Mouse (Mus musculus) heart, embryonic 13.5 days (tissue): ENCODE results near the gene Psmb8. TPM values are rescaled to one million over a fixed set of nuclear protein-coding genes. Genes with fewer than 3 reads are reported as not detected.

Experiments used
- ATAC-seq: fragments of 200-750 bp; cut with Nextera tagmentation; 2 replicates; pipeline ENCODE4 v1.8.0; 2017; ENCODE audit warnings: moderate TSS enrichment; ENCODE audit not compliant: insufficient number of reproducible peaks, low FRiP score, low TSS enrichment; ENCODE audit errors: extremely low read depth
- H3K27ac ChIP-seq: fragments of 300-500 bp; sonication (generic); replicated peaks from 2 replicates; pipeline ENCODE4 v1.5.1; 2015; ENCODE audit warnings: moderate library complexity, mild to moderate bottlenecking, inconsistent platforms
- H3K27me3 ChIP-seq: fragments of 300-500 bp; sonication (generic); replicated peaks from 2 replicates; pipeline ENCODE4 v1.6.1; 2015; ENCODE audit warnings: mild to moderate bottlenecking, inconsistent platforms
- H3K36me3 ChIP-seq: fragments of 300-500 bp; sonication (generic); 2 replicates; pipeline ENCODE4 v1.6.1; 2015; ENCODE audit warnings: mild to moderate bottlenecking, inconsistent platforms
- H3K4me1 ChIP-seq: fragments of 300-500 bp; sonication (generic); 2 replicates; pipeline ENCODE4 v1.6.1; 2015; ENCODE audit warnings: inconsistent platforms
- H3K4me2 ChIP-seq: fragments of 300-500 bp; sonication (generic); 2 replicates; pipeline ENCODE4 v1.6.1; 2015; ENCODE audit warnings: inconsistent platforms, mild to moderate bottlenecking, moderate library complexity
- H3K4me3 ChIP-seq: fragments of 300-500 bp; sonication (generic); 2 replicates; pipeline ENCODE4 v1.5.1; 2015; ENCODE audit warnings: moderate library complexity, mild to moderate bottlenecking, inconsistent platforms
- H3K9ac ChIP-seq: fragments of 300-500 bp; sonication (generic); 2 replicates; pipeline ENCODE4 v1.6.1; 2015; ENCODE audit warnings: inconsistent platforms, mild to moderate bottlenecking, moderate library complexity
- H3K9me3 ChIP-seq: fragments of 300-500 bp; sonication (generic); 2 replicates; pipeline ENCODE4 v1.6.1; 2016; ENCODE audit warnings: inconsistent platforms
- WGBS: fragments of 180-500 bp; shearing (Covaris S2); methylation state at CpG from one replicate; pipeline ENCODE4 v1.1.7; 2015; ENCODE audit warnings: mixed read lengths; 5-methylcytosine and 5-hydroxymethylcytosine counted together
- polyA plus RNA-seq: library from polyadenylated mRNA; unstranded; fragments of >200 nt; fragmentation: Nextera tagmentation; extraction: Ambion mirVana; gene quantifications from 2 replicates; pipeline ENCODE4 v1.2.1, GENCODE M21; 2015

Psmb8 gene
- polyA plus RNA-seq, 1 experiment from 2014 or later, result 4.3 TPM

GRCm38 (mm10) chr17:34194723-34195122 lies 2.8 kb upstream of the Psmb8 start:
- no peak overlapping the region for H3K4me2 ChIP-seq
- 75% methylated on average over 4 of the region's 4 CpGs for WGBS
- H3K27ac ChIP-seq, result no peak overlapping the region
- peaks cover 10% of the 10 kb centered on the region for H3K4me1 ChIP-seq
- no peaks in the 10 kb centered on the region for H3K9me3 ChIP-seq
- H3K4me3 ChIP-seq, result no peak overlapping the region
- H3K36me3 ChIP-seq, result no peaks in the 10 kb centered on the region
- H3K9ac ChIP-seq, result no peak overlapping the region
- peaks cover 99% of the 10 kb centered on the region for H3K27me3 ChIP-seq
- ATAC-seq, result no peak

DNA sequence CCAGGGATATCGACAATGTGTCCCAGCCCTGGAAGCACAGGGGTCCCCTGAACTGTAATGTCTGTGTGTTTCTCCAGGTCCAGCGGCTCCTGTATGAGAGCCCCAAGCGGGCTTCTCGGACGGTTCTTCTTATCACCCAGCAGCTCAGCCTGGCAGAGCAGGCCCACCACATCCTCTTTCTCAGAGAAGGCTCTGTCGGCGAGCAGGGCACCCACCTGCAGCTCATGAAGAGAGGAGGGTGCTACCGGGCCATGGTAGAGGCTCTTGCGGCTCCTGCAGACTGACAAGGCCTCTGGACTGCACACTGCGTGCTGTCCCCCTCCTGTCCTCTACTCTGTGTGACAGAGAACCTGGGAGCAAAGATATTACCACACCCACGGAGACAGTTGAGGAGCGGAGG lies 1.0 kb upstream of the Psmb8 start:
- Histone ChIP-seq H3K9ac (no peak overlapping the region), H3K36me3 (no peaks in the 10 kb centered on the region), H3K27me3 (peaks cover 99% of the 10 kb centered on the region), H3K4me2 (no peak overlapping the region), H3K4me3 (no peak overlapping the region), H3K27ac (no peak overlapping the region), H3K4me1 (peaks cover 10% of the 10 kb centered on the region), H3K9me3 (no peaks in the 10 kb centered on the region)
- ATAC-seq, result no peak
- WGBS, result 23% methylated on average over 12 of the region's 12 CpGs

- H3K4me3 ChIP-seq, result peak overlapping the region; percentile 58
- peak overlapping the region; percentile 71 for H3K9ac ChIP-seq
- no peak for ATAC-seq
- H3K36me3 ChIP-seq, result no peaks in the 10 kb centered on the region
- peaks cover 10% of the 10 kb centered on the region for H3K4me1 ChIP-seq
- no peaks in the 10 kb centered on the region for H3K9me3 ChIP-seq
- 2% methylated on average over 32 of the region's 32 CpGs for WGBS
- peaks cover 92% of the 10 kb centered on the region for H3K27me3 ChIP-seq
- peak overlapping the region; percentile 70 for H3K4me2 ChIP-seq
- no peak overlapping the region for H3K27ac ChIP-seq
Observed at GRCm38 (mm10) chr17:34197904-34198520, 491 bp downstream of the Psmb8 start.

- whole genome bisulfite sequencing, result 10% methylated on average over 11 of the region's 11 CpGs
- peak overlapping the region; percentile 58 for H3K4me3 ChIP-seq
- H3K9ac ChIP-seq, result peak overlapping the region; percentile 71
- peak overlapping the region; percentile 70 for H3K4me2 ChIP-seq
- H3K27me3 ChIP-seq, result peaks cover 92% of the 10 kb centered on the region
- no peaks in the 10 kb centered on the region for H3K9me3 ChIP-seq
- ATAC-seq, result no peak
- H3K27ac ChIP-seq, result no peak overlapping the region
- no peaks in the 10 kb centered on the region for H3K36me3 ChIP-seq
- H3K4me1 ChIP-seq, result peaks cover 10% of the 10 kb centered on the region
Observed at GRCm38 (mm10) chr17:34198521-34198912, 996 bp downstream of the Psmb8 start.

GRCm38 (mm10) chr17:34199050-34199619 lies 1.6 kb downstream of the Psmb8 start:
- 59% methylated on average over 12 of the region's 12 CpGs for WGBS
- H3K4me3 ChIP-seq, result no peak overlapping the region

GRCm38 (mm10) chr17:34200047-34200446 lies 2.5 kb downstream of the Psmb8 start:
- no peak overlapping the region for H3K4me2 ChIP-seq
- H3K27ac ChIP-seq, result no peak overlapping the region
- no peak overlapping the region for H3K4me3 ChIP-seq
- H3K9me3 ChIP-seq, result no peaks in the 10 kb centered on the region
- H3K27me3 ChIP-seq, result peaks cover 87% of the 10 kb centered on the region
- WGBS, result 81% methylated on average over 10 of the region's 10 CpGs
- no peaks in the 10 kb centered on the region for H3K36me3 ChIP-seq
- no peak overlapping the region for H3K9ac ChIP-seq
- no peak for ATAC-seq
- peaks cover 12% of the 10 kb centered on the region for H3K4me1 ChIP-seq

More at GRCm38 (mm10) chr17:34199050-34199619, 1.6 kb downstream of the Psmb8 start:
- Histone ChIP-seq H3K4me2 (no peak overlapping the region), H3K27me3 (peaks cover 91% of the 10 kb centered on the region), H3K9ac (no peak overlapping the region), H3K27ac (no peak overlapping the region), H3K4me1 (peaks cover 10% of the 10 kb centered on the region), H3K36me3 (no peaks in the 10 kb centered on the region), H3K9me3 (no peaks in the 10 kb centered on the region)
- ATAC-seq, result no peak

DNA sequence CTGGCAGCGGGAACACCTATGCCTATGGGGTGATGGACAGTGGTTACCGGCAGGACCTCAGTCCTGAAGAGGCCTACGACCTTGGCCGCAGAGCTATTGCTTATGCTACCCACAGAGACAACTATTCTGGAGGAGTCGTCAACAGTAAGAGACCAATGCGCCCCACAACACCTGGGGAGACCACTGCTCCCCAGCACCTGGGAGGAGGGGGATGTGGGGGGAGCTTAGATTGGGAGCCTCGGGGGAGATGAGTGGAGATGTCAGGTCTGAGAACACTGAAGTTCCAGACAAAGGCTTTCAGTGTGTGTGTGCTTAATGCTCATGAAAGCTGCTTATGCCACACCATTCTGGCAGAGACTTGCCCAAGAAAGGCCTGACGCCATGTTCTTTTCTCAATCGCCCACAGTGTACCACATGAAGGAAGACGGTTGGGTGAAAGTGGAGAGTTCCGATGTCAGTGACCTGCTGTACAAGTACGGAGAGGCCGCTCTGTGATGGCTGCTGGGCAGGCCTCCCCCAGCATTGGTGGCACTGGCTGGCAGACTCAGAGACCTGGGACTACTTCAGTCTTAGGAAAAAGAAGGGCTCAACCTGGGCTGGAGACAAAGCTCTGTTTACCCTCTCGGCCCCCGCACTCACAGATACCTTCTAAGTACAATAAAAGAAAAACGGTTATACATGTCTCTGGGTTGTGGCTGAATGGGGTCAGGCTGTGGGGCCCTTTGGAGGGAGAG lies 3.4 kb downstream of the Psmb8 start:
- H3K9me3 ChIP-seq, result no peaks in the 10 kb centered on the region
- no peak overlapping the region for H3K9ac ChIP-seq
- no peaks in the 10 kb centered on the region for H3K36me3 ChIP-seq
- peaks cover 87% of the 10 kb centered on the region for H3K27me3 ChIP-seq
- WGBS, result 80% methylated on average over 16 of the region's 16 CpGs
- H3K4me1 ChIP-seq, result peaks cover 19% of the 10 kb centered on the region
- no peak for ATAC-seq
- no peak overlapping the region for H3K27ac ChIP-seq
- H3K4me3 ChIP-seq, result no peak overlapping the region
- H3K4me2 ChIP-seq, result no peak overlapping the region

DNA sequence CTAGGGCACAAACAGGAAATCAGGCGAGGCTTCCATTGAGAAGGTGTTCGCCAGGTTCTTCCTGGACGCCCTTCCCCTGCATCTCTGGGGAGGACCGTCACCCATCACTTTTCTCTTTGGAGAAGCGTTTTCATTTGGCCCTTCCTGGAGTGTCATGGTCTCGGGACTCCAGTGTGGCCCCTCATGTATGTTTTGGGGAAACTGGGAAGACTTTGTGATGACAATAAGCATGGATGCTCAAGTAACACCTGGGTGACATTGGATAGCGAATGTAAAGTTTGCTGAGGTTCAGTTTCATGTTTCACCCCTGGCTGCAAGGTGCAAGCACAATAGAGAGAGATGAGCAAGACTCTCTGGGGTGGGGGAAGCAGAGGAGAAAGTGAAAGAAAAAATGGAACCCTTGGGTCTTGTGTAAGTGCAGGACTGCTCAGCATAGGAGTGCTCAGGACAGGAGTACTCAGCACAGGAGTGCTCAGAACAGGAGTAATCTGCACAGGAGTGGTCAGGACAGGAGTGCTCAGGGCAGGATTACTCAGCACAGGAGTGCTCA lies 4.1 kb downstream of the Psmb8 start:
- H3K9ac ChIP-seq, result no peak overlapping the region

GRCm38 (mm10) chr17:34202760-34203442 lies 5.4 kb downstream of the Psmb8 start:
- Histone ChIP-seq H3K27me3 (peaks cover 83% of the 10 kb centered on the region), H3K27ac (no peak overlapping the region), H3K4me1 (peaks cover 15% of the 10 kb centered on the region), H3K9me3 (no peaks in the 10 kb centered on the region), H3K36me3 (no peaks in the 10 kb centered on the region), H3K4me2 (no peak overlapping the region), H3K9ac (no peak overlapping the region), H3K4me3 (no peak overlapping the region)
- no peak for ATAC-seq
- WGBS, result 71% methylated on average over 4 of the region's 4 CpGs

More for the DNA sequence above, 4.1 kb downstream of the Psmb8 start:
- Histone ChIP-seq H3K27ac (no peak overlapping the region), H3K36me3 (no peaks in the 10 kb centered on the region), H3K4me2 (no peak overlapping the region), H3K9me3 (no peaks in the 10 kb centered on the region), H3K4me3 (no peak overlapping the region), H3K4me1 (peaks cover 19% of the 10 kb centered on the region), H3K27me3 (peaks cover 87% of the 10 kb centered on the region)
- 66% methylated on average over 7 of the region's 7 CpGs for WGBS
- ATAC-seq, result no peak

DNA sequence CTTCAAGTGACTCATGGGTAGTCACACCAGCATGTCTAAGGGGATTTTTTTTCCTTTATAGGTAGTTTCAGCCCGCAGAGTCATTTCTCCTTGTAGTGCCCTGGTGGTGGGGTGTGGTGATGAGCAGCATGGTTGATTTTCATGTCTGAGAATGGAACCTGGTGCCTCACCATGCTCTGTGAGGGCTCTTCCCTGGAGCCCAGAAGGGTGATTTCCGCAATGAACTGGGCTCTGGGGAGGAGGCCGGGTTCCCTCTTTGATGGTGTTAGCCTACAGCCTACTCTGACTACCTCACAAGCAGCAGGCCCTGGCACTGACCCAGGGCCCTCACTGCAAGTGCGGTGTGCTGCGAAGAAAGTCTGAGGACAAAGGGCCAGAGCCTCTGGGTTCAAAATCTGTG lies 5.9 kb downstream of the Psmb8 start, which contains the start of gene Tap2:
Tap2 (plus strand) TSS at position 84 of the 400 bp plus-strand sequence.
- no peak for ATAC-seq
- Histone ChIP-seq H3K4me2 (peak within 1 kb of the TSS; percentile 99), H3K36me3 (no peaks in the 10 kb centered on the region), H3K27ac (no peak within 1 kb of the TSS), H3K27me3 (peaks cover 83% of the 10 kb centered on the region), H3K9me3 (no peaks in the 10 kb centered on the region), H3K4me3 (peak within 1 kb of the TSS; percentile 86), H3K9ac (peak within 1 kb of the TSS; percentile 87), H3K4me1 (peaks cover 9% of the 10 kb centered on the region)
- WGBS, result 67% methylated on average over 5 of the region's 5 CpGs
